Comparison of ENCODE assay signal across 13 mouse cellular contexts in genomic region chr12:101766228-101766852, GRCm38 (mm10). TPM values are rescaled to one million over a fixed set of nuclear protein-coding genes. Genes with fewer than 3 reads are reported as not detected.
A peak's percentile ranks its signal among the peaks of the same experiment; 100 is the strongest.
DNase-seq lines count a peak whose midpoint lies in the region; ATAC-seq and TF ChIP-seq lines count a peak whose summit lies in the region.
"Had no signal": no experiment of that assay in that cellular context is flagged by ENCODE, and none has a peak within 500 bp of the region (broad histone marks: within the 10 kb centered on the region; RNA-seq: fewer than 3 reads in every experiment).

No protein-coding gene starts in this region.

- H3K27ac ChIP-seq in heart, embryonic 12.5 days (ENCODE audit: poor library complexity, severe bottlenecking), result no peak overlapping the region
- peak overlapping the region; percentile 94 for H3K27ac ChIP-seq in lung, embryonic 15.5 days
- no peak overlapping the region for H3K27ac ChIP-seq in cerebellum, adult 2 months (ENCODE audit: insufficient read depth, low read length)
- H3K27ac ChIP-seq: hindbrain, embryonic 10.5 days had no signal

- no peak overlapping the region for H3K9ac ChIP-seq in heart, embryonic 12.5 days
- H3K9ac ChIP-seq in lung, embryonic 15.5 days, result no peak overlapping the region

- H3K27me3 ChIP-seq in heart, embryonic 12.5 days (replicated peaks), result no peaks in the 10 kb centered on the region
- H3K27me3 ChIP-seq in lung, embryonic 15.5 days, result no peaks in the 10 kb centered on the region
- H3K27me3 ChIP-seq in cerebellum, adult 2 months (ENCODE audit: control insufficient read depth, insufficient read depth, low read length), result no peaks in the 10 kb centered on the region

- WGBS in heart, embryonic 12.5 days, result 57% methylated on average over 3 of the region's 3 CpGs
- WGBS in lung, embryonic 15.5 days, result 45% methylated on average over 3 of the region's 3 CpGs
- 84% methylated on average over 3 of the region's 3 CpGs for WGBS in cerebellum, adult 2 months

- no peak for TF ChIP-seq CTCF in cerebellum, adult 2 months (IDR thresholded peaks at IDR 0.05; ENCODE audit: borderline replicate concordance, insufficient read depth, low read depth, low read length)

- no peaks in the 10 kb centered on the region for H3K9me3 ChIP-seq in heart, embryonic 12.5 days (replicated peaks)
- no peaks in the 10 kb centered on the region for H3K9me3 ChIP-seq in lung, embryonic 15.5 days
- H3K9me3 ChIP-seq: hindbrain, embryonic 10.5 days had no signal

- peak; percentile 24; the same call in 1 of the 2 replicates for ATAC-seq in heart, embryonic 12.5 days (ENCODE audit: insufficient number of reproducible peaks, low FRiP score)
- peak; percentile 83 for ATAC-seq in lung, embryonic 15.5 days (ENCODE audit: borderline replicate concordance, extremely low read depth, low FRiP score, low TSS enrichment)
- no peak for ATAC-seq in cerebellum, adult (ENCODE audit: insufficient number of reproducible peaks, low FRiP score, low TSS enrichment)

- peaks cover 22% of the 10 kb centered on the region for H3K4me1 ChIP-seq in heart, embryonic 12.5 days (replicated peaks)
- H3K4me1 ChIP-seq in lung, embryonic 15.5 days, result peaks cover 31% of the 10 kb centered on the region
- peaks cover 6% of the 10 kb centered on the region for H3K4me1 ChIP-seq in cerebellum, adult 2 months (ENCODE audit: control insufficient read depth, insufficient read depth, low read length)
- H3K4me1 ChIP-seq: hindbrain, embryonic 10.5 days had no signal

- no peaks in the 10 kb centered on the region for H3K36me3 ChIP-seq in heart, embryonic 12.5 days
- no peaks in the 10 kb centered on the region for H3K36me3 ChIP-seq in lung, embryonic 15.5 days
- H3K36me3 ChIP-seq: hindbrain, embryonic 10.5 days had no signal

- intact Hi-C loops in heart, postnatal 36 days (cut with DNase I), result no loop called here

- DNase-seq in heart, postnatal 36 days, result no peak
- peak; percentile 63 for DNase-seq in fibroblast of lung, adult 2 months (ENCODE audit: low read depth)
- DNase-seq in retina, embryonic 14.5 days (ENCODE audit: low spot score), result peak; percentile 4
- no peak for DNase-seq in cerebellum, adult 2 months
- DNase-seq in cerebellum, postnatal 36 days, result no peak
- DNase-seq: cerebellum, adult 11 months; thymus, postnatal 4 days had no signal

- no peak for TF ChIP-seq POLR2A in cerebellum, adult 2 months (IDR thresholded peaks at IDR 0.05; ENCODE audit: borderline replicate concordance, insufficient read depth, low read length)

- H3K4me2 ChIP-seq in heart, embryonic 12.5 days, result no peak overlapping the region
- no peak overlapping the region for H3K4me2 ChIP-seq in lung, embryonic 15.5 days

- no peak overlapping the region for H3K4me3 ChIP-seq in heart, embryonic 12.5 days
- no peak overlapping the region for H3K4me3 ChIP-seq in lung, embryonic 15.5 days
- H3K4me3 ChIP-seq in cerebellum, adult 2 months (replicated peaks; ENCODE audit: insufficient read depth, low read depth, low read length), result no peak overlapping the region
- H3K4me3 ChIP-seq: erythroblast, embryonic 14.5 days; hindbrain, embryonic 10.5 days; myocyte had no signal

RNA-seq across cellular contexts. Expression of gene Tc2n, which starts 48.0 kb away (rescaled TPM):
- polyA plus RNA-seq in heart, embryonic 12.5 days (2016; fragmentation: Nextera tagmentation; extraction: Ambion mirVana), result 0.10 and 0.17 TPM in 2 replicates
- total RNA-seq in heart, postnatal 36 days (2021), result under 1 TPM; 0.65 to 0.97 TPM
- 5.7 and 5.8 TPM in 2 replicates for polyA plus RNA-seq in lung, embryonic 15.5 days (2015; fragmentation: Nextera tagmentation; extraction: Ambion mirVana)
- 0.10 and 0.24 TPM in 2 replicates for polyA plus RNA-seq in cerebellum, adult 2 months (2012; rRNA removed)
- polyA plus RNA-seq: erythroblast, embryonic 14.5 days; myocyte had no signal

RNA-seq across cellular contexts. Expression of gene Fbln5, which starts 52.5 kb away (rescaled TPM):
- 98.0 and 100 TPM in 2 replicates for polyA plus RNA-seq in heart, embryonic 12.5 days (2016; fragmentation: Nextera tagmentation; extraction: Ambion mirVana)
- total RNA-seq in heart, postnatal 36 days (2021), result 10 to 100 TPM; 27.7 to 29.8 TPM
- polyA plus RNA-seq in lung, embryonic 15.5 days (2015; fragmentation: Nextera tagmentation; extraction: Ambion mirVana), result 142 and 153 TPM in 2 replicates
- 8.2 and 8.9 TPM in 2 replicates for polyA plus RNA-seq in cerebellum, adult 2 months (2012; rRNA removed)
- polyA plus RNA-seq: erythroblast, embryonic 14.5 days had no signal

Comparison
In these comparisons a context has a peak if more than half of its experiments do, and no peak if none do; other contexts are left out.
1. DNase-seq: peak in fibroblast of lung, adult 2 months (single experiment) and retina, embryonic 14.5 days (single experiment); none in heart, postnatal 36 days (0 of 2), cerebellum, adult 2 months (0 of 2) and cerebellum, postnatal 36 days (0 of 2).